Mouse (Mus musculus) heart, embryonic 16.5 days (tissue): ENCODE data around the gene Bmp6. TPM values are rescaled to one million over a fixed set of nuclear protein-coding genes. Genes with fewer than 3 reads are reported as not detected.

Experiments
- ATAC-seq: fragments of 200-750 bp; cut with Nextera tagmentation; replicated peaks from 2 replicates; pipeline ENCODE4 v1.8.0; 2017; ENCODE audit warnings: moderate number of reproducible peaks; ENCODE audit not compliant: insufficient read depth, low FRiP score; ENCODE audit errors: extremely low read depth
- H3K27ac ChIP-seq: fragments of 300-500 bp; sonication (generic); 2 replicates; pipeline ENCODE4 v1.5.1; 2014; ENCODE audit warnings: mild to moderate bottlenecking, low read length, control low read depth, moderate library complexity
- H3K27me3 ChIP-seq: fragments of 300-500 bp; sonication (generic); 2 replicates; pipeline ENCODE4 v1.6.1; 2014; ENCODE audit warnings: low read length, mixed read lengths; ENCODE audit not compliant: control insufficient read depth, insufficient read depth
- H3K36me3 ChIP-seq: fragments of 300-500 bp; sonication (generic); 2 replicates; pipeline ENCODE4 v1.6.1; 2014; ENCODE audit not compliant: control insufficient read depth, insufficient read depth
- H3K4me1 ChIP-seq: fragments of 300-500 bp; sonication (generic); 2 replicates; pipeline ENCODE4 v1.6.1; 2014; ENCODE audit warnings: low read length, mixed read lengths; ENCODE audit not compliant: control insufficient read depth, insufficient read depth
- H3K4me2 ChIP-seq: fragments of 300-500 bp; sonication (generic); 2 replicates; pipeline ENCODE4 v1.6.1; 2014; ENCODE audit warnings: low read depth, mild to moderate bottlenecking, control low read depth, low read length
- H3K4me3 ChIP-seq: fragments of 300-500 bp; sonication (generic); 2 replicates; pipeline ENCODE4 v1.5.1; 2014; ENCODE audit warnings: mild to moderate bottlenecking, control low read depth, low read length
- H3K9ac ChIP-seq: fragments of 300-500 bp; sonication (generic); 2 replicates; pipeline ENCODE4 v1.6.1; 2014; ENCODE audit warnings: low read length, control low read depth
- H3K9me3 ChIP-seq: fragments of 300-500 bp; sonication (generic); replicated peaks from 2 replicates; pipeline ENCODE4 v1.6.1; 2016; ENCODE audit warnings: low read length; ENCODE audit not compliant: control insufficient read depth
- WGBS: fragments of 180-500 bp; shearing (Covaris S2); extraction: QIAGEN DNeasy Blood & Tissue Kit; methylation state at CpG from one replicate; pipeline ENCODE4 v1.1.7; 2014; 5-methylcytosine and 5-hydroxymethylcytosine counted together
- polyA plus RNA-seq: library from polyadenylated mRNA; unstranded; fragments of >200 nt; fragmentation: Nextera tagmentation; extraction: Ambion mirVana; gene quantifications from 2 replicates; pipeline ENCODE4 v1.2.1, GENCODE M21; 2015

Gene Bmp6
- polyA plus RNA-seq, 1 experiment from 2014 or later, result 2.5 TPM

DNA sequence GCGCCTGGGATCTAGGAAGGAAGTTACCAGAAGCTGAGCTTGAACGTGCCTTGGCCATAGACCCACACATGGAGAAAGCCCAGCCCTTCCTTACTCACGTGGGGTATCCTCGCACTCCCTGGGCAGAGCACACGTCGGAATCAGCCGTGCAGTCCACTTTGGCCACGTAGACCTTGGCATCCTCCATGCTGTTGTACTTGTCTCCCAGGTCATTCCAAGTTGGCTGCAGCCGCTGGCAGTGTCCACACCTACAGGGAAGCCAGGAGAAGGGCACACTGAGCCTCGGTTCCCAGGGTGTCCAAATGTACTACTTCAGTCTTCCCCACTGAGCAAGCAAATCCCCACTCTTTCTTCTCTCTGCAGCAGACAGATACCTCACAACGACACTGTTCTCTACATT, 178.3 kb downstream of the Bmp6 start:
- H3K27me3 ChIP-seq, result no peaks in the 10 kb centered on the region
- no peak overlapping the region for H3K27ac ChIP-seq
- ATAC-seq, result no peak
- peaks cover 23% of the 10 kb centered on the region for H3K4me1 ChIP-seq
- no peak overlapping the region for H3K4me2 ChIP-seq
- no peaks in the 10 kb centered on the region for H3K9me3 ChIP-seq
- no peak overlapping the region for H3K9ac ChIP-seq
- WGBS, result 88% methylated on average over 11 of the region's 11 CpGs
- peaks cover 22% of the 10 kb centered on the region for H3K36me3 ChIP-seq
- no peak overlapping the region for H3K4me3 ChIP-seq

DNA sequence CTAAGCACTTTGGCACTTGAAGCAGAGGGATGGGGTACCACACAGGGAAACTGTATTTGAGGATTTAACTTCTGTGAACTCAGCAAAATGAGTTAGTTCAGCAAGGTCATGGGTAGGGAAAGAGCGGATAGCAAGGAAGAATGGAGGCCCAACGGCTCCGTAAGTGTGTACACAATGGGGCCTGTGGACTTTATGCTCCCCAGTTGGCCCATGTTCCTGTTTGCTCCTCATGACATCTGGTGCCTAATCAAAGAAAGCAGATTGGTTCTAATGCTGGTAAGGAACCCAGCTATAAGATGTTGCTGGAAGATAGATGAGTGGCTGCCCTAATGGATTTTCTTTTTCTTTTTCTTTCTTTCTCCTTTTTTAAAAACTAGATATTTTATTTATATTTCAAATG, 180.4 kb downstream of the Bmp6 start:
- WGBS, result 74% methylated on average over 3 of the region's 3 CpGs
- H3K4me2 ChIP-seq, result peak overlapping the region; percentile 23; the same call in 1 of the 2 replicates
- no peak overlapping the region; the same call in 1 of the 2 replicates for H3K4me3 ChIP-seq
- peaks cover 28% of the 10 kb centered on the region for H3K4me1 ChIP-seq
- no peaks in the 10 kb centered on the region for H3K9me3 ChIP-seq
- ATAC-seq, result no peak
- 0 out of 2 replicates have a peak overlapping the region, but pooled peaks have one; percentile 21 for H3K27ac ChIP-seq
- H3K27me3 ChIP-seq, result no peaks in the 10 kb centered on the region
- peaks cover 15% of the 10 kb centered on the region for H3K36me3 ChIP-seq
- no peak overlapping the region for H3K9ac ChIP-seq

DNA sequence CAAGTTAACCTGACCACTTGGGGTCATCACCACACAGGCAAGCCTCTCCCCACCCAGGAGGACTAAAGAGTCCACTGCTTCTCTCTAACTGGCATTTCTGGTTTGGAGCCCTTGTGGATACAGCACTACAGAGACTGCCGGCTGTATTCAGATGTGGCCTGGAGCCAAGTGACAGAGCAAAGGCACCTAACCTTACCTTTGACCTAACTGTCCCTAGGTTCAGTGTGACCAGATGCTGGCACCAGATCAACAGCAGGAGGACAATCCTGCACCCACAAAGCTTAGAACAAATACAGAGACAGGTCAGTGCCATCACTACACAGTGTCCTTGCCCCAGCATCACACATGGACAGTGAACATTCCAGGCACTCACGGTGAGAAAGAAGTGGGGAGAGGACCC, 181.2 kb downstream of the Bmp6 start:
- Histone ChIP-seq H3K9ac (peak overlapping the region; percentile 11; the same call in 1 of the 2 replicates), H3K27me3 (no peaks in the 10 kb centered on the region), H3K36me3 (peaks cover 10% of the 10 kb centered on the region; the same call in 1 of the 2 replicates), H3K4me1 (peaks cover 28% of the 10 kb centered on the region), H3K9me3 (no peaks in the 10 kb centered on the region), H3K27ac (no peak overlapping the region), H3K4me2 (peak overlapping the region; percentile 79), H3K4me3 (peak overlapping the region; percentile 79)
- 55% methylated on average over 2 of the region's 2 CpGs for WGBS
- no peak for ATAC-seq

DNA sequence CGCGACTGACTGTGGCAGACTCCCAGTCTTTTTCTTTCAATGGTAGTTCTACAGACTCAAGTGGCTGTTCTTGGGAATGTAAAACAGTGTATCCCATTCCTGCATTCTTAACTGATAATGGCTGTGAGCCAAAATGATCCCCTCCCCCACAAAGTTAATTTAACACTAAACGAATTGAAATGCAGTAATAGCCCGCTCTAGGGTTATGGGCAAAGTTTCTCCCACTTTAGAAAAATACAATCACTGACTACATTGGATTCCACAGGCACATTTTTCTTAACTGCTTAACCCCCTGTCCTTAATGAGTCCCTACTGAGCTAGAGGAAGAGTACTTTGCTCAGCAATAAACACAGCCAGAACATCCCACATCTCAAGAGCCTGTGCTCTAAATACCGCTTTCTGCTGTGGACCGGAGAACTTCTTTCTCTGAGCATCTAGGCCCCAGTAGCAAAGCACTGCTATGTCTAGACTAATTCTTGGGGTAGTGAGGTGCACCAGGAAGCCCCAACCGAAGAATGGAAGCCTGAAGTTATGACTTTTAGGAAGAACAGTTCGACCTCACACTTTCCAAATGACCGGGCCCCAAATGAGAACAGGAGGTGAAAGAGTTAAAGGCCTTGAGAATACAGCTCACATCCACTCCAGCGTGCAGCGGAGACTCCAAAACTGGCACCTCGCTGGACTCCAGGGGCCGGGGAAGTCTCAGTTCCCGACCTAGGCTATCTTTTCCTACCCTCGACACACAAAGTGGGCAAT, 182.3 kb downstream of the Bmp6 start:
- H3K27ac ChIP-seq, result peak overlapping the region; percentile 91
- H3K36me3 ChIP-seq, result 0 out of 2 replicates have a peak, but pooled peaks cover 7% of the 10 kb centered on the region
- 5% methylated on average over 15 of the region's 15 CpGs for WGBS
- H3K9ac ChIP-seq, result peak overlapping the region; percentile 90
- peaks cover 28% of the 10 kb centered on the region for H3K4me1 ChIP-seq
- H3K27me3 ChIP-seq, result no peaks in the 10 kb centered on the region
- peak overlapping the region; percentile 79 for H3K4me2 ChIP-seq
- ATAC-seq, result peak; percentile 5; the same call in 1 of the 2 replicates
- no peaks in the 10 kb centered on the region for H3K9me3 ChIP-seq
- H3K4me3 ChIP-seq, result peak overlapping the region; percentile 79

DNA sequence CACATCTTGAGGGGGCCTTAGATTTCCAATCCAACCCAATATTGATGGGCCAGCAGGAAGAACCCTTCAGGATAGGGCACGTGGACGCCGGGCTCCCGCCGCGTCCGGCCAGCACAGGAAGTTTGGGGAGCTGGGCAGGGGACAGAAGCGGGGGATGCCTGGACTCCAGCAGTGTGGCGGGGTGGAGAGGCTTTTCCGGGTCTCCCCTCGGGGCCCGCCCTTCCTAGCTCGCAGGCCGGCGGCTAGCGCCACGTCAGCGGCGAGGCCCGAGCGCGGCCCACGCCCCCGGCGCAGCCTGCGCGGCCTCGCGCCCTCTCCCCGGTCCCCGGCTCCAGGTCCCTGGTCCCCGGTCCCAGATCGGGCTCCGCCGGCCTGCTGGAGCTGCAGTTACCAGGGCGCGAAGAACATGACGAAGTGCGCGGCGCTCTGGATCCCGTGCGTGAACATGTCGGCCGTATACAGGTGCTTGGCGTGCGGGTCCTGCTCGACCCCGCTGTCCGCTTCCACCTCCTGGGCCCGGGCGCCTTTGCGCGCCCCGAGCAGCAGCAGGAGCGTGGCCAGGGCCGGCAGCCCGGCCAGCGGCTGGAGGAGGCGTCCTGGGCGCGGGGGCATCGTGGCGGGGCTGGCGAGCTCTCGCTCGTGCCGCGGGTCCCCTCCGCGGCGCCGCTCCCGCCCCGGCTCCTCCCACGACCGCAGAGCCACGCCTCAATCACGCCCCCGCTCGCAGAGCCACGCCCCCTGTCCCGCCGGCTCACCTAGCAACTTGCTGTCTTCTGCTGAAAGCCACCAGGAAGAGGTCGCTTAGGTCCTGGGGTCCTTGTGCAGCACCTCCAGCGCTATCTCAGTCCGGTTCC, 183.1 kb downstream of the Bmp6 start:
- Histone ChIP-seq H3K36me3 (0 out of 2 replicates have a peak, but pooled peaks cover 4% of the 10 kb centered on the region), H3K27me3 (no peaks in the 10 kb centered on the region)
- ATAC-seq, result peak; percentile 92

DNA sequence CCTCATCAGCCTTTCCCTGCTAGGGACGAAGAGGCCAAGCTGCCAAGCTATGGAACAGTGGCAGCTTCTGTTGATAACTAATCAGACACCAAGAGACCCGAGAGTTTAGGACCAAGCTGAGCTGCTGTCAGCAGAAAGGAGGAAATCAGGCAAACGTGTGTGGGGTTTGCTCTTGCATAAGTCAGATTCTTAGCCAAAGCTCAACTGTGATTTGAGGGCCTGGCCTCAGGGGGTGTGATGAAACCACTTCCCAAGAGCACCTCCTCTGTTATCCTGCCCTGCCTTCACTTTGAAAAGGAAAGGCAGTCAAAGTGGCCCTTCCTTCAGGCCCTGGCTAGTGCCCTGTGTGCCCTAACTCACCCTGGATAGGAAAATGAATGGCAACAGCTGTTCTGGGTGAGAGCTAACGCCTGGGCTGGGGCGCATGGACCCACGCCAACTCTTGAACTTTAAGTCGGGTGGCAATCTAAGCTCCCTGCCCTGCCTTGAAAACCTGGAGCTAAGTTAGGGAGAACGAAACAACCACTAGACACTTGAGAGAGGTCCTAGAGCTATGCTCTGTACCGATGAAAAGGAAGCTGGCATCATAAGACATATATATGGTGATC, 183.9 kb downstream of the Bmp6 start, which contains the start of gene Txndc5:
TSS of gene Txndc5 (minus strand) at position 138 of the 608 bp plus-strand sequence.
- peak within 1 kb of the TSS; percentile 91 for H3K27ac ChIP-seq
- H3K9ac ChIP-seq, result peak within 1 kb of the TSS; percentile 90
- H3K4me2 ChIP-seq, result peak within 1 kb of the TSS; percentile 79
- ATAC-seq, result no peak; the same call in 1 of the 2 replicates
- H3K4me1 ChIP-seq, result peaks cover 28% of the 10 kb centered on the region
- no peaks in the 10 kb centered on the region; the same call in 1 of the 2 replicates for H3K27me3 ChIP-seq
- H3K4me3 ChIP-seq, result peak within 1 kb of the TSS; percentile 79
- H3K36me3 ChIP-seq, result 0 out of 2 replicates have a peak, but pooled peaks cover 4% of the 10 kb centered on the region
- WGBS, result 48% methylated on average over 9 of the region's 9 CpGs
- H3K9me3 ChIP-seq, result no peaks in the 10 kb centered on the region

More for the DNA sequence above, 183.1 kb downstream of the Bmp6 start:
- Histone ChIP-seq H3K4me1 (peaks cover 28% of the 10 kb centered on the region), H3K27ac (peak overlapping the region; percentile 91), H3K9me3 (no peaks in the 10 kb centered on the region), H3K4me3 (peak overlapping the region; percentile 79), H3K9ac (peak overlapping the region; percentile 90), H3K4me2 (peak overlapping the region; percentile 79)
- WGBS, result under 1% methylated on average over 87 of the region's 87 CpGs

DNA sequence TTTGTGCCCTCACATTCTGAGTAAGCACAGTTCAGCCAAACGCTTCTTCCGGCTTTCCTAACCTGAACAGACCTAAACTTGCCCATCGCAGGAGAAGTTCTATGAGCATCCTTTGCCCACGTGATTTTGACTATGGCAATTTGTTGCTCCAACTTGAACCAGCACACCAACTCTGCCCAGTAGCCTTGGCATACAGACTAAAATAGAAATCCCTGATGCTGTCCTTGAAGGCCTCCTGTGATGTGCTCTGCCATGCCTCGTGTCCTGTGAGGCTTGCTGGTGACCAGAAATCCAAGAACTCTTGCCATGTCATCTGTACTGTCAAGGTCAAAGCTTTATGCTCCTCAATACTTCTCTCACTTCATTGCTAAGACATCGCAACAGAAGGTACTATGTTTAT, 184.7 kb downstream of the Bmp6 start:
- ATAC-seq, result no peak
- H3K4me1 ChIP-seq, result peaks cover 28% of the 10 kb centered on the region
- WGBS, result 88% methylated on average over 6 of the region's 6 CpGs
- H3K9me3 ChIP-seq, result no peaks in the 10 kb centered on the region
- no peak overlapping the region for H3K4me2 ChIP-seq
- H3K36me3 ChIP-seq, result no peaks in the 10 kb centered on the region
- no peak overlapping the region for H3K4me3 ChIP-seq
- no peaks in the 10 kb centered on the region; the same call in 1 of the 2 replicates for H3K27me3 ChIP-seq
- H3K9ac ChIP-seq, result no peak overlapping the region
- H3K27ac ChIP-seq, result no peak overlapping the region

DNA sequence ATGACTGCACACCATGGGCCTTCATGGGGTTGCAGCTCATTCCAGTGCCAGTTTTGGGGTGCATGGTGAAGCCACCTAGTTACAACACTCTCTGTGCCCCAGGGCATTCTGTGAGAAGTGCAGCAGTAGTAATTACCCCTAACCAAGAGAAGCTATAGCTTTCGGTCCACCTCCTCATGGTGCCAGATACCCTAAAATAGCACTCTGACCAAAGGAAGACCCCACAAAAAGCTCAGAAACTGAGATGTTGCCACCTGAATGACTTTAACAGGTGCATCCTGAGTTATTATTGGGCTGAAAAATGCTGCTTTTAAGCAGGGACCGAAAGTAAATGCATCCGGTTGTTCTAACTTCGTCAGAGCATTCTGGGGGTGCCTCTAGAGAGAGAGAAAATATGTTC, 186.6 kb downstream of the Bmp6 start:
- no peaks in the 10 kb centered on the region; the same call in 1 of the 2 replicates for H3K27me3 ChIP-seq

More for the DNA sequence above, 186.6 kb downstream of the Bmp6 start:
- H3K9me3 ChIP-seq, result no peaks in the 10 kb centered on the region
- H3K27ac ChIP-seq, result no peak overlapping the region
- ATAC-seq, result no peak
- H3K4me1 ChIP-seq, result peaks cover 10% of the 10 kb centered on the region
- WGBS, result 85% methylated on average over 4 of the region's 4 CpGs
- H3K4me3 ChIP-seq, result no peak overlapping the region
- no peak overlapping the region for H3K9ac ChIP-seq
- H3K36me3 ChIP-seq, result no peaks in the 10 kb centered on the region
- H3K4me2 ChIP-seq, result no peak overlapping the region
